Mouse (Mus musculus) neutrophil, adult 65 days (primary cell): Measurements from ENCODE around the gene Gm13305. TPM values are rescaled to one million over a fixed set of nuclear protein-coding genes. Genes with fewer than 3 reads are reported as not detected.

ENCODE experiments used
- total RNA-seq: library from RNA; stranded (reverse); gene quantifications from 2 replicates; pipeline ENCODE4 v1.2.4, GENCODE M21; 2023

Gm13305 gene
- total RNA-seq, result not detected in 2 replicates

DNA sequence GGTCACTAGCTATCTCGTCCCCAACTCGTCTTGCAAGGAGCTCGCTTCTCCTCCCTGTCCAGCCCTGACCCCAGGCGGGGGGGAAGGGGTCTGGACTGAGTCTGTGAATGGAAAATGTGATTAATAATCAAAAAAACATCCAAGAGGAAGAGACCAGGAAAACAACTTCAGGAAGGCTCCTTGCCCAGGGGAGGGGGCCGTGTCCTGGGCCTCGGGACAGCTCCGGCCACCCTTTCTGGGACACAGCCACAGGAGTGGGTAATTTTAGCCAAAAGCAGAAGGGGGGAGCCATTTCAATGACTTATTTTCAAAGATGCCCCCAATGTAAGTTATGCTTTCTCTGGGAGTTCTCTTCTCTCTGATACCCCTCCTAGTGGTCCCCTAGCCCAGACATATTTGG is at the start of gene Gm13305:
Gm13305 (minus strand) TSS at position 101 of the 400 bp plus-strand sequence.

DNA sequence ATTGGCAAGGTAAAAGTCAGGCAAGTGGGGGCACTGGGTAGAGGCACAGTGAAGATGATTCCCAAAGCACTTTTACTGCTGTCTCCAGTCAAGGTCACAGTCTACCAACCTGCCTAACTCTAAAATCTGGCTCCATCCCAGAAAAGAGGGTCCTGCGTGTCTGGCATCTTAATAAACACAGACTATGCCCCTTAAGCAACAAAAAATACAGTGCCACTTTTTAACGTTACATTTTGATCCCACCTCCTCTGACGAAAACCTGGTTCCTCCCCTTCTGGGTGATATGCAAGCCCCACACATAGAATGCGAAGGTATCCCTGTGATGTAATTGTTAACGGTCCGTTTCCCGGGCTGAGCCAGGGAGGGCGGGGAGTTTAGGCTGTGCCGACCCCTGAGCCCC is 15.3 kb downstream of the Gm13305 start, which contains the start of gene Gm13306:
Gm13306 (plus strand) TSS at position 301 of the 400 bp plus-strand sequence.

GRCm38 (mm10) chr4:42114517-42114916 is 53.9 kb downstream of the Gm13305 start, which contains the start of gene Gm13304:
TSS of gene Gm13304 (plus strand) at chr4:42114817.

Other genes starting within 250 kb of the Gm13305 start
- gene Gm20878, start 227.0 kb downstream of the Gm13305 start, total RNA-seq, result 4.2 TPM in 1 of 2 replicates, not detected in the other
- not detected in 2 replicates for gene Fam205a4, start 202.5 kb downstream of the Gm13305 start, total RNA-seq
- not detected in 2 replicates for gene Gm21093, start 133.9 kb downstream of the Gm13305 start, total RNA-seq
- gene Gm3893, start 77.4 kb downstream of the Gm13305 start, total RNA-seq, result not detected in 2 replicates
- not detected in 2 replicates for gene Gm13304, start 53.8 kb downstream of the Gm13305 start, total RNA-seq
- not detected in 2 replicates for gene Gm13306, start 15.2 kb downstream of the Gm13305 start, total RNA-seq
- gene Gm10600, start 72.0 kb upstream of the Gm13305 start, total RNA-seq, result not detected in 2 replicates
- not detected in 2 replicates for gene Ccl21b, start 87.2 kb upstream of the Gm13305 start, total RNA-seq
- not detected in 2 replicates for gene Gm21953, start 125.7 kb upstream of the Gm13305 start, total RNA-seq
- gene Fam205a3, start 149.7 kb upstream of the Gm13305 start, total RNA-seq, result not detected in 2 replicates